Mouse (Mus musculus): Measurements from ENCODE around the gene Man2a2. TPM values are rescaled to one million over a fixed set of nuclear protein-coding genes. Genes with fewer than 3 reads are reported as not detected.

Gene Man2a2
- polyA plus RNA-seq, 1 experiment: 40.0 TPM

GRCm38 (mm10) chr7:80360435-80360834, 10.7 kb downstream of the Man2a2 start:
- TF ChIP-seq POLR2A (IDR thresholded peaks at IDR 0.05; ENCODE audit: borderline replicate concordance, control insufficient read depth, low read depth, low read length) (no peak), CTCF (IDR thresholded peaks at IDR 0.05; ENCODE audit: control insufficient read depth, insufficient read depth, low read length) (no peak)
- 21% methylated on average over 3 of the region's 3 CpGs for WGBS
- H3K4me3 ChIP-seq (replicated peaks; ENCODE audit: control insufficient read depth, low read depth, low read length): no peak overlapping the region

GRCm38 (mm10) chr7:80358039-80358438, 13.1 kb downstream of the Man2a2 start:
- Histone ChIP-seq H3K4me3 (replicated peaks; ENCODE audit: control insufficient read depth, low read depth, low read length) (no peak overlapping the region), H3K4me1 (ENCODE audit: control insufficient read depth, insufficient read depth, low read length) (peaks cover 1% of the 10 kb centered on the region; the same call in 1 of the 2 replicates), H3K27ac (ENCODE audit: control insufficient read depth, insufficient read depth, low read depth, low read length, poor library complexity) (no peak overlapping the region)
- WGBS: 78% methylated on average over 4 of the region's 4 CpGs
- TF ChIP-seq CTCF (IDR thresholded peaks at IDR 0.05; ENCODE audit: control insufficient read depth, insufficient read depth, low read length) (no peak), POLR2A (IDR thresholded peaks at IDR 0.05; ENCODE audit: borderline replicate concordance, control insufficient read depth, low read depth, low read length) (no peak)

More at GRCm38 (mm10) chr7:80360435-80360834, 10.7 kb downstream of the Man2a2 start:
- Histone ChIP-seq H3K4me1 (ENCODE audit: control insufficient read depth, insufficient read depth, low read length) (peaks cover 1% of the 10 kb centered on the region; the same call in 1 of the 2 replicates), H3K27ac (ENCODE audit: control insufficient read depth, insufficient read depth, low read depth, low read length, poor library complexity) (no peak overlapping the region)

- peaks cover 1% of the 10 kb centered on the region; the same call in 1 of the 2 replicates for H3K4me1 ChIP-seq (ENCODE audit: control insufficient read depth, insufficient read depth, low read length)
- WGBS: 88% methylated on average over 8 of the region's 8 CpGs
Measured at GRCm38 (mm10) chr7:80357156-80357555, 14.0 kb downstream of the Man2a2 start.

GRCm38 (mm10) chr7:80356351-80356750, 14.8 kb downstream of the Man2a2 start:
- TF ChIP-seq CTCF (IDR thresholded peaks at IDR 0.05; ENCODE audit: control insufficient read depth, insufficient read depth, low read length) (no peak), POLR2A (IDR thresholded peaks at IDR 0.05; ENCODE audit: borderline replicate concordance, control insufficient read depth, low read depth, low read length) (no peak)
- 88% methylated on average over 13 of the region's 13 CpGs for WGBS
- H3K4me1 ChIP-seq (ENCODE audit: control insufficient read depth, insufficient read depth, low read length): peaks cover 1% of the 10 kb centered on the region; the same call in 1 of the 2 replicates

More at GRCm38 (mm10) chr7:80357156-80357555, 14.0 kb downstream of the Man2a2 start:
- TF ChIP-seq POLR2A (IDR thresholded peaks at IDR 0.05; ENCODE audit: borderline replicate concordance, control insufficient read depth, low read depth, low read length) (no peak), CTCF (IDR thresholded peaks at IDR 0.05; ENCODE audit: control insufficient read depth, insufficient read depth, low read length) (no peak)
- Histone ChIP-seq H3K4me3 (replicated peaks; ENCODE audit: control insufficient read depth, low read depth, low read length) (no peak overlapping the region), H3K27ac (ENCODE audit: control insufficient read depth, insufficient read depth, low read depth, low read length, poor library complexity) (no peak overlapping the region)

GRCm38 (mm10) chr7:80352920-80353319, 18.3 kb downstream of the Man2a2 start:
- no peaks in the 10 kb centered on the region for H3K4me1 ChIP-seq (ENCODE audit: control insufficient read depth, insufficient read depth, low read length)
- WGBS: 90% methylated on average over 8 of the region's 8 CpGs
- no peak overlapping the region for H3K27ac ChIP-seq (ENCODE audit: control insufficient read depth, insufficient read depth, low read depth, low read length, poor library complexity)
- TF ChIP-seq POLR2A (IDR thresholded peaks at IDR 0.05; ENCODE audit: borderline replicate concordance, control insufficient read depth, low read depth, low read length): no peak
- no peak for TF ChIP-seq CTCF (IDR thresholded peaks at IDR 0.05; ENCODE audit: control insufficient read depth, insufficient read depth, low read length)
- no peak overlapping the region for H3K4me3 ChIP-seq (replicated peaks; ENCODE audit: control insufficient read depth, low read depth, low read length)

More at GRCm38 (mm10) chr7:80356351-80356750, 14.8 kb downstream of the Man2a2 start:
- Histone ChIP-seq H3K27ac (ENCODE audit: control insufficient read depth, insufficient read depth, low read depth, low read length, poor library complexity) (no peak overlapping the region), H3K4me3 (replicated peaks; ENCODE audit: control insufficient read depth, low read depth, low read length) (no peak overlapping the region)

- TF ChIP-seq POLR2A (IDR thresholded peaks at IDR 0.05; ENCODE audit: borderline replicate concordance, control insufficient read depth, low read depth, low read length) (no peak), CTCF (IDR thresholded peaks at IDR 0.05; ENCODE audit: control insufficient read depth, insufficient read depth, low read length) (no peak)
- Histone ChIP-seq H3K4me3 (replicated peaks; ENCODE audit: control insufficient read depth, low read depth, low read length) (no peak overlapping the region), H3K4me1 (ENCODE audit: control insufficient read depth, insufficient read depth, low read length) (no peaks in the 10 kb centered on the region), H3K27ac (ENCODE audit: control insufficient read depth, insufficient read depth, low read depth, low read length, poor library complexity) (no peak overlapping the region)
- 59% methylated on average over 2 of the region's 2 CpGs for WGBS
Measured at GRCm38 (mm10) chr7:80350808-80351207, 20.4 kb downstream of the Man2a2 start.

- H3K4me1 ChIP-seq (ENCODE audit: control insufficient read depth, insufficient read depth, low read length): peaks cover 5% of the 10 kb centered on the region
- no peak overlapping the region for H3K4me3 ChIP-seq (replicated peaks; ENCODE audit: control insufficient read depth, low read depth, low read length)
- TF ChIP-seq CTCF (IDR thresholded peaks at IDR 0.05; ENCODE audit: control insufficient read depth, insufficient read depth, low read length) (no peak), POLR2A (IDR thresholded peaks at IDR 0.05; ENCODE audit: borderline replicate concordance, control insufficient read depth, low read depth, low read length) (no peak)
- 76% methylated on average over 13 of the region's 13 CpGs for WGBS
- H3K27ac ChIP-seq (ENCODE audit: control insufficient read depth, insufficient read depth, low read depth, low read length, poor library complexity): no peak overlapping the region
Measured at GRCm38 (mm10) chr7:80347670-80348586, 23.2 kb downstream of the Man2a2 start.

- 54% methylated on average over 5 of the region's 5 CpGs for WGBS
- TF ChIP-seq POLR2A (IDR thresholded peaks at IDR 0.05; ENCODE audit: borderline replicate concordance, control insufficient read depth, low read depth, low read length): no peak
- no peak for TF ChIP-seq CTCF (IDR thresholded peaks at IDR 0.05; ENCODE audit: control insufficient read depth, insufficient read depth, low read length)
- Histone ChIP-seq H3K4me1 (ENCODE audit: control insufficient read depth, insufficient read depth, low read length) (peaks cover 5% of the 10 kb centered on the region), H3K4me3 (replicated peaks; ENCODE audit: control insufficient read depth, low read depth, low read length) (no peak overlapping the region), H3K27ac (ENCODE audit: control insufficient read depth, insufficient read depth, low read depth, low read length, poor library complexity) (no peak overlapping the region)
Measured at GRCm38 (mm10) chr7:80346830-80347229, 24.3 kb downstream of the Man2a2 start.
